Mouse (Mus musculus) limb, embryonic 13.5 days (tissue): ENCODE results near the gene Gpr37l1. TPM values are rescaled to one million over a fixed set of nuclear protein-coding genes. Genes with fewer than 3 reads are reported as not detected.

Source experiments
- ATAC-seq: fragments of 200-750 bp; cut with Nextera tagmentation; 2 replicates; pipeline ENCODE4 v1.8.0; 2017; ENCODE audit warnings: low read depth, moderate number of reproducible peaks, moderate TSS enrichment; ENCODE audit not compliant: low FRiP score
- H3K27ac ChIP-seq: fragments of 300-500 bp; sonication (generic); 2 replicates; pipeline ENCODE4 v1.5.1; 2015; ENCODE audit warnings: inconsistent platforms, mild to moderate bottlenecking, moderate library complexity
- H3K27me3 ChIP-seq: fragments of 300-500 bp; sonication (generic); 2 replicates; pipeline ENCODE4 v1.6.1; 2015; ENCODE audit warnings: mild to moderate bottlenecking, inconsistent platforms
- H3K36me3 ChIP-seq: fragments of 300-500 bp; sonication (generic); 2 replicates; pipeline ENCODE4 v1.6.1; 2015; ENCODE audit warnings: inconsistent platforms, mild to moderate bottlenecking, moderate library complexity
- H3K4me1 ChIP-seq: fragments of 300-500 bp; sonication (generic); 2 replicates; pipeline ENCODE4 v1.6.1; 2015; ENCODE audit warnings: inconsistent platforms
- H3K4me2 ChIP-seq: fragments of 300-500 bp; sonication (generic); replicated peaks from 2 replicates; pipeline ENCODE4 v1.6.1; 2015; ENCODE audit warnings: inconsistent platforms, mild to moderate bottlenecking, moderate library complexity
- H3K4me3 ChIP-seq: fragments of 300-500 bp; sonication (generic); 2 replicates; pipeline ENCODE4 v1.5.1; 2015; ENCODE audit warnings: moderate library complexity, mild to moderate bottlenecking, inconsistent platforms
- H3K9ac ChIP-seq: fragments of 300-500 bp; sonication (generic); 2 replicates; pipeline ENCODE4 v1.6.1; 2015; ENCODE audit warnings: mild to moderate bottlenecking, inconsistent platforms
- H3K9me3 ChIP-seq: fragments of 300-500 bp; sonication (generic); 2 replicates; pipeline ENCODE4 v1.6.1; 2016; ENCODE audit warnings: inconsistent platforms
- WGBS: fragments of 180-500 bp; shearing (Covaris S2); methylation state at CpG from one replicate; pipeline ENCODE4 v1.1.7; 2015; 5-methylcytosine and 5-hydroxymethylcytosine counted together
- polyA plus RNA-seq: library from polyadenylated mRNA; unstranded; fragments of >200 nt; fragmentation: Nextera tagmentation; extraction: Ambion mirVana; gene quantifications from 2 replicates; pipeline ENCODE4 v1.2.1, GENCODE M21; 2015

The Gpr37l1 gene
- polyA plus RNA-seq, 1 experiment from 2014 or later = 0.06 TPM

DNA sequence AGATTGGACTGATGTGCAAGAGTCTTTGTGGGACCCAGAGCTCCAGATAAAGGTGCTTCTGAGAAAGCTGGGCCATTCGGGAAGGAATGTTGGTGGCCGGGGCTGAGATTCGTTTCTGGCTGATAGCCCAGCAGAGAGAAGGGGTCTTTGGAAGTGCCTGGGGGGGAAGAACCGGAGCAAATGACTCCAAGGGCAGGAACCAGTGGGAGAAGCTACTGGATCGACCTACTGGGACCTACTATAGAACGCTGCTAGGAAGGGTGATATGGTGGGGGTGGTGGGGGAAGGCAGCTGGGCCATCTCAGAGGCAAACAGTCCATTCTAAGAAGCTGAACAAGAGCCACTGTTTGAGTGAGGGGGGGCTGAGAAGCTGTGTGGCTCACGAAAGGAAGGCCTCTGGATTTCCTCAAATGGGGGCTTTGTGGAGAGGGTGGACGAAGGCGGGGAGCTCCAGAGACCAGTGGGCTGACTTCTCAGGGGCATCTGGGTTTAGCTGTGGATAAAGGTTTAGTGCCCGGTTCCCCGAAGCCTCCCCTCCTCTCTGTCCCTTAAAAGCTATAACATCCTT lies 7.8 kb downstream of the Gpr37l1 start:
- no peak for ATAC-seq
- H3K27me3 ChIP-seq = no peaks in the 10 kb centered on the region
- 78% methylated on average over 11 of the region's 11 CpGs for WGBS
- H3K36me3 ChIP-seq = peaks cover 22% of the 10 kb centered on the region
- no peak overlapping the region for H3K4me2 ChIP-seq
- H3K9me3 ChIP-seq = no peaks in the 10 kb centered on the region
- no peak overlapping the region for H3K27ac ChIP-seq
- H3K4me1 ChIP-seq = peaks cover 21% of the 10 kb centered on the region
- H3K9ac ChIP-seq = no peak overlapping the region
- H3K4me3 ChIP-seq = no peak overlapping the region

- no peak overlapping the region for H3K9ac ChIP-seq
- no peak overlapping the region for H3K4me2 ChIP-seq
- H3K4me3 ChIP-seq = no peak overlapping the region
- no peaks in the 10 kb centered on the region for H3K27me3 ChIP-seq
- no peaks in the 10 kb centered on the region for H3K9me3 ChIP-seq
- H3K36me3 ChIP-seq = peaks cover 22% of the 10 kb centered on the region
- H3K27ac ChIP-seq = no peak overlapping the region
- 74% methylated on average over 6 of the region's 7 CpGs for WGBS
- no peak for ATAC-seq
- peaks cover 24% of the 10 kb centered on the region for H3K4me1 ChIP-seq
Observed at GRCm38 (mm10) chr1:135159074-135159473, 8.4 kb downstream of the Gpr37l1 start.

DNA sequence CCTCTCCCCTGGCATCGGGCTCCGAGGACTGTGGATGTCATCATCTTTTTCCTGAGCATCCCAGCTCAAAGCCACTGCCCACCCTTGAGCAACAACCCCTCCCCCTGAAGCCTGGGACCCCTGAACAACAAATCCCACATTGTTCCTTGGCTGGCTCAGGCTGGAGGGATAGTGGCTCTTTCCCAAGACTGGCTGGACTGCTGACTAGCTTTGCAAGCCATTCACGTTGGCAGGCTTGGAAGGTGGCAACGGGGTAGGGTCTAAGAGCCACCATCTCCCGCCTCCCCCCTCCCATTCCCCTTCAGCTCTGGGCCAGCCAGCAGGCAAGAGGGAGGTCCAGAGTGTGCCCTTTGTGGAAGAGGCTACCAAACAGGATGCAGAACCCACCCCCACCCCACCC lies 8.8 kb downstream of the Gpr37l1 start:
- no peak overlapping the region for H3K4me2 ChIP-seq
- no peaks in the 10 kb centered on the region for H3K27me3 ChIP-seq
- peaks cover 27% of the 10 kb centered on the region for H3K4me1 ChIP-seq
- H3K9ac ChIP-seq = 0 out of 2 replicates have a peak overlapping the region, but pooled peaks have one; percentile 39
- no peaks in the 10 kb centered on the region for H3K9me3 ChIP-seq
- peak overlapping the region; percentile 8; the same call in 1 of the 2 replicates for H3K27ac ChIP-seq
- H3K36me3 ChIP-seq = peaks cover 22% of the 10 kb centered on the region
- no peak for ATAC-seq
- no peak overlapping the region for H3K4me3 ChIP-seq
- WGBS = 70% methylated on average over 5 of the region's 5 CpGs

- Histone ChIP-seq H3K36me3 (peaks cover 32% of the 10 kb centered on the region), H3K9ac (no peak overlapping the region), H3K27ac (no peak overlapping the region; the same call in 1 of the 2 replicates), H3K9me3 (no peaks in the 10 kb centered on the region), H3K4me3 (no peak overlapping the region), H3K4me1 (peaks cover 33% of the 10 kb centered on the region), H3K4me2 (no peak overlapping the region), H3K27me3 (no peaks in the 10 kb centered on the region)
- WGBS = 78% methylated on average over 6 of the region's 6 CpGs
- no peak for ATAC-seq
Observed at GRCm38 (mm10) chr1:135156300-135156699, 11.2 kb downstream of the Gpr37l1 start.

DNA sequence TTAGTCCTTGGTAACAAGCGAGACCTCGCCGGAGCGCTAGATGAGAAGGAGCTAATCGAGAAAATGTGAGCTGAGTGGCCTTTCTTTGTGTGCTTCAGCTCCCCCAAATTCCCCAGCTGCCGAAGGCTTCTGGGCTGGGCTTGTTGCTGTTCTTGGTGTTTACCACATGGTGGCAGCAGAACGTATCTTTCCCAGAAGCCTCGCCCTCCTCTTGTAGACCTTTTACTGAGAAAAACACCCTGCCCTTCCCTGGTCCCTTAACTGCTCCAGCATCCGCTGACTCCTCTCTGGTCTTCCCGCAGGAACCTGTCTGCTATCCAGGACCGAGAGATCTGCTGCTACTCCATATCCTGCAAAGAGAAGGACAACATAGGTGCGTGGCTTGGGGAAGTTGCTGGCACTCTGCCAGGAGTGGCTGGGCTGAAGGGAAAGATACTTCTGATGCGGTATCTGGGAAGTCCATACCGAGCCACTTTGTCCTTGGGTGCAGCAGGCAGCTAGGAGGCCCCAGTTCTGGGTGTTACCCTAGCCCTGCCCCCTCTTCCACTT lies 13.0 kb downstream of the Gpr37l1 start:
- no peaks in the 10 kb centered on the region for H3K9me3 ChIP-seq
- no peaks in the 10 kb centered on the region for H3K27me3 ChIP-seq
- H3K27ac ChIP-seq = peak overlapping the region; percentile 80
- H3K9ac ChIP-seq = peak overlapping the region; percentile 57; the same call in 1 of the 2 replicates
- H3K4me3 ChIP-seq = peak overlapping the region; percentile 29
- peaks cover 37% of the 10 kb centered on the region for H3K36me3 ChIP-seq
- peak; percentile 69 for ATAC-seq
- WGBS = 2% methylated on average over 14 of the region's 14 CpGs
- peaks cover 29% of the 10 kb centered on the region for H3K4me1 ChIP-seq
- H3K4me2 ChIP-seq = peak overlapping the region; percentile 54

- peak overlapping the region; percentile 57; the same call in 1 of the 2 replicates for H3K9ac ChIP-seq
- H3K4me3 ChIP-seq = peak overlapping the region; percentile 29
- ATAC-seq = peak; percentile 48; the same call in 1 of the 2 replicates
- peaks cover 37% of the 10 kb centered on the region for H3K36me3 ChIP-seq
- H3K27ac ChIP-seq = peak overlapping the region; percentile 80
- peaks cover 27% of the 10 kb centered on the region for H3K4me1 ChIP-seq
- H3K9me3 ChIP-seq = no peaks in the 10 kb centered on the region
- H3K4me2 ChIP-seq = peak overlapping the region; percentile 54
- H3K27me3 ChIP-seq = no peaks in the 10 kb centered on the region
- 18% methylated on average over 13 of the region's 13 CpGs for WGBS
Observed at GRCm38 (mm10) chr1:135154011-135154410, 13.5 kb downstream of the Gpr37l1 start.

- Histone ChIP-seq H3K27ac (peak overlapping the region; percentile 67; the same call in 1 of the 2 replicates), H3K4me3 (no peak overlapping the region)
- 58% methylated on average over 5 of the region's 5 CpGs for WGBS
Observed at GRCm38 (mm10) chr1:135148996-135149395, 18.5 kb downstream of the Gpr37l1 start.

DNA sequence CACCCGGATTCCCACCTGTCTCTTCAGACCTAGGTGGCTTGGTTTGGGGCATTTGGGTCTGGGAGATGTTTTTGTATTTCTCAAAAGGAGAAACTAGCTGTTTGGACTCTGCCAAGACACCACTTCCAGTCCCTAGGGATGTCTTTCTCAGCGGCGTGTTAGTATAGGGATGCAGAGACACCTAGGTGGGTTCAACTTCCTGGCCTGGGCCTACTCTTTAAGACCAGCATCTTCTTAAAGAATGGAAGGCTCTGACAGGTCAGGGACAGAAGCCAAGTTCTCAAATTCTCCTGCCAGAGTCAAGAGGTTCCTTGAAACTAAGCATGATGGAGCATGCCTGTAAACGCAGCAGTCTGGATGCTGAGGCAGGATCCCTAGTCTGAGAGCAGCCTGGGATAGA lies 19.0 kb downstream of the Gpr37l1 start:
- Histone ChIP-seq H3K36me3 (peaks cover 15% of the 10 kb centered on the region), H3K4me3 (peak overlapping the region; percentile 98), H3K4me2 (peak overlapping the region; percentile 91), H3K9me3 (no peaks in the 10 kb centered on the region), H3K9ac (peak overlapping the region; percentile 97; the same call in 1 of the 2 replicates), H3K4me1 (peaks cover 28% of the 10 kb centered on the region), H3K27ac (peak overlapping the region; percentile 67; the same call in 1 of the 2 replicates), H3K27me3 (0 out of 2 replicates have a peak, but pooled peaks cover 3% of the 10 kb centered on the region)
- ATAC-seq = no peak
- WGBS = 62% methylated on average over 4 of the region's 4 CpGs

More at GRCm38 (mm10) chr1:135148996-135149395, 18.5 kb downstream of the Gpr37l1 start:
- Histone ChIP-seq H3K36me3 (peaks cover 15% of the 10 kb centered on the region), H3K4me2 (peak overlapping the region; percentile 91), H3K9me3 (no peaks in the 10 kb centered on the region), H3K9ac (0 out of 2 replicates have a peak overlapping the region, but pooled peaks have one; percentile 97), H3K27me3 (0 out of 2 replicates have a peak, but pooled peaks cover 3% of the 10 kb centered on the region), H3K4me1 (peaks cover 30% of the 10 kb centered on the region)
- no peak for ATAC-seq

DNA sequence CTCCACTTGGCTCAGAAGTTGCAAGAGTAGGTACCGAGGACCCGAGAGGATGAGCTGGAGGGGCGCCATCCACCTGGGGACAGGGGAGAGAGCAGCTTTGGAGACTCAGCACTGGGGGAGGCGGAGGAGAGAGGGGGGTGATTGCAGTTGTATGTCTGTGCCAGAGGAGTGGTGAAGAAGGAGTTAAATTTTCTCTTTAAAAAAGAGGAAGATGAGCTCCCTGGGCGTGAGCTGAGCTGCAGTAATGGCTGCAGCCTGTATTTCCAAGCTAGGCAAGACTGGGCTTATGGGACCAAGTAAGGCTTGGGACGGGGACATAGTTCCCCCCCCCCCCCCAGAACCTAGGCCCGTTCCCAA lies 19.8 kb downstream of the Gpr37l1 start:
- ATAC-seq = no peak; the same call in 1 of the 2 replicates
- Histone ChIP-seq H3K9ac (peak overlapping the region; percentile 97), H3K36me3 (peaks cover 15% of the 10 kb centered on the region), H3K4me2 (peak overlapping the region; percentile 91), H3K27me3 (0 out of 2 replicates have a peak, but pooled peaks cover 3% of the 10 kb centered on the region), H3K27ac (peak overlapping the region; percentile 91; the same call in 1 of the 2 replicates), H3K4me1 (peaks cover 28% of the 10 kb centered on the region), H3K4me3 (peak overlapping the region; percentile 98), H3K9me3 (no peaks in the 10 kb centered on the region)
- WGBS = 3% methylated on average over 7 of the region's 7 CpGs

DNA sequence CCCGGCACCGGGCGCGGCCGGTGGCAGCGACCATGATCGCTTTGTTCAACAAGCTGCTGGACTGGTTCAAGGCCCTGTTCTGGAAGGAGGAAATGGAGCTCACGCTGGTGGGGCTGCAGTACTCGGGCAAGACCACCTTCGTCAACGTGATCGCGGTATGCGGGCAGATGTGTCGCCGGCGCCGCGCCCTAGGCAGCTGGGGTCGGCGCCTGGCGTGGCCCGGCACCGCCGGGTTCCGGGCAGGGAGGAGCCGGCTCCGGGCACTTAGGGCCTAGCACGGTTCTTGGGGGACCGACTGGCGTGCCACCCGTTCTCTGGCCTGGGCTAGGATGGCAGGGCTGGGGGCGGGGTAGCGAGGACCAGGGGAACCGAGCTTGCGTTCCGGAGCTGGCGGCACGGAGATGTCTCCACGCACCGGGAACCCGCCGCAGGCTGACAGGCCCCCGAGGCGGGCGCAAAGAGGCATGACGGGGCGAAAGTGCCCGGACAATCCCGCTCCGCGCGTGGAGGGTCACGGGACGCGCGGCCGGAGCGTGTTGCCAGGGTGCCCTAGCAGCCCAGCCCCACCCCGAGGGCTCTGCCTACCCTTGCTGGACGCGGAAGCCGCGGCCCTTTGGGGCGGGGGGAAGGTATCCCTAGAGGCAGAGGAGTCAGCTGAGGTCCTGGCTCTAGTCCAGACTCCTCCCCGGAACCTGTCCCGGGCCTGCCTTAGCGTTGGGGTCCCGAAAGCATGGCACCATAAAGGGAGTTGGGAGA lies 20.4 kb downstream of the Gpr37l1 start:
- peak overlapping the region; percentile 98 for H3K4me3 ChIP-seq
- peak overlapping the region; percentile 97 for H3K9ac ChIP-seq
- H3K36me3 ChIP-seq = peaks cover 12% of the 10 kb centered on the region
- H3K9me3 ChIP-seq = no peaks in the 10 kb centered on the region
- peak overlapping the region; percentile 91 for H3K27ac ChIP-seq
- peaks cover 22% of the 10 kb centered on the region for H3K4me1 ChIP-seq
- peak overlapping the region; percentile 91 for H3K4me2 ChIP-seq
- peak; percentile 66 for ATAC-seq
- 0 out of 2 replicates have a peak, but pooled peaks cover 3% of the 10 kb centered on the region for H3K27me3 ChIP-seq
- WGBS = under 1% methylated on average over 54 of the region's 69 CpGs

DNA sequence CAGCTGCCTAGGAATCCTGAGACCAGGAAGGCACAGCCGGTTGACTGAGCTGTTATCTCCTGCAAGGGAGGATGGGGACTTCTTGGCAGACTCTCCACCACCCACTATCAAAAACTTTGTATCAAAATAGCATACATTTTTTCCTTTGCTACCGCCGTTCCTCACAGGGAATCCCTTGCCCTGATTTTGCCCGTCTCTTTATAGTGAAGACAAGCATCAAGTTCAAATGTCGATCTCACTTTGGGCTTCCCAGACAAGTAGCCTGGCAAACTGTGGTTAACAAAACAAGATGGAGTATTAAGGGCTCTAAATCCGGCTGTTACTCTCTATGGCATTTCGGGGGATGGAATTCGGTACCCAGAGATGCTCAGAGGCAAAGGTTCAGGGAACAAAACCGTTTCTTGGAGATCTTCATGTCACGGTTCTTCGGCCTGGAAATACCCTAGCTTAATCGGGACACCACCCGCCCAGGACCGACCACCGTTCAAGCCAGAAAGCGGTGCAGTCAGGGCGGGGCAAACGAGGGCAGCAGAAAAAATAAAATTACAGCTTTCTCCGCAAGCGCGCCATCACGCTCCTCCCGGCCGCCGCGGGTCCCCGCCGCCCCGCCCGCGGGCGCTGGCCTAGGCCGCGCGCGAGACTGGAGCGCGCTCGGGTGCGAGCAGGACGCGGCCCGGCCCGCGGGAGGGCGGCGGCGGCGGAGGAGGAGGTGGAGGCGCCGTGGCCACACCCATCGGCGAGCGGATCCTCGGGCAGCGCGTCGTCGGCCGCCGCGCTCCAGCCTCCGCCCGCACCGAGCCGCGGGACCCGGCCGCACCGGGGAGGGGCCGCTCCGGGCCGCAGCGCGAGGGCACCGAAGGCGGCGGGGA lies 21.2 kb downstream of the Gpr37l1 start, which contains the start of gene Arl8a:
Gene Arl8a, plus strand, starts transcription at position 748 of the 869 bp plus-strand sequence.
- no peaks in the 10 kb centered on the region for H3K9me3 ChIP-seq
- peak; percentile 88 for ATAC-seq
- H3K36me3 ChIP-seq = peaks cover 4% of the 10 kb centered on the region
- peak within 1 kb of the TSS; percentile 91 for H3K4me2 ChIP-seq
- H3K27ac ChIP-seq = peak within 1 kb of the TSS; percentile 91
- 0 out of 2 replicates have a peak, but pooled peaks cover 3% of the 10 kb centered on the region for H3K27me3 ChIP-seq
- under 1% methylated on average over 77 of the region's 78 CpGs for WGBS
- H3K4me3 ChIP-seq = peak within 1 kb of the TSS; percentile 98
- H3K4me1 ChIP-seq = peaks cover 22% of the 10 kb centered on the region
- peak within 1 kb of the TSS; percentile 97 for H3K9ac ChIP-seq
